Mouse (Mus musculus) left cerebral cortex, adult 18-20 months (tissue): ENCODE measurements at regions not wholly inside any gene's neighbourhood (a gene's known extent, or its start where the extent isn't known, plus 50 kb on each side); places are given as distances from the start of the nearest gene placed in this dataset.
"Not testable (repeated sequence)": the region's sequence is repeated elsewhere in the genome, so short reads cannot be mapped to it uniquely, and the experiment has no call there.

ENCODE experiments used
- DNase-seq, 2 experiments: peaks; one replicate each; pipeline ENCODE4 v3.0.0; 2021 to 2022; ENCODE audit warnings: low spot score in 2 of 2, mixed read lengths in 1 of 2

DNA sequence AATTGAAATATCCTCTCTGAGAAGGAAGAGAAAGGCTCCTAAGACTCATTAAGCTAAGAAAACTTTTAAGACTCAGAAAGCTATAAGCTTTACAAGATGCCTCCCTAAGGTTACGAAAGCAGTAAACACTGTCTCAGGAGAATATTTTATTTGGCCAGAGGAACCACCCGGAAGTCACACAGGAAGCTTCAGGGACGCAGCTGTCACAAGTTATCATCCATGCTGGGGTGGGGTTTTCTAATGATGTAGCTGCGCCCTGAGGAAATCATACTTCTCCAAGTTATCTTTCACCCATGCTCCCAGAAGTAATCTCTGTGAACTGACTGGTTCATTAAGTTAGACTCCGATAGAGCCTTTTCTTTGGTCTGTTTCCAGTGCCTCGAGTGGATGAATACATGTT lies 102.0 kb upstream of the Fam78b start:
- DNase-seq: no peak

DNA sequence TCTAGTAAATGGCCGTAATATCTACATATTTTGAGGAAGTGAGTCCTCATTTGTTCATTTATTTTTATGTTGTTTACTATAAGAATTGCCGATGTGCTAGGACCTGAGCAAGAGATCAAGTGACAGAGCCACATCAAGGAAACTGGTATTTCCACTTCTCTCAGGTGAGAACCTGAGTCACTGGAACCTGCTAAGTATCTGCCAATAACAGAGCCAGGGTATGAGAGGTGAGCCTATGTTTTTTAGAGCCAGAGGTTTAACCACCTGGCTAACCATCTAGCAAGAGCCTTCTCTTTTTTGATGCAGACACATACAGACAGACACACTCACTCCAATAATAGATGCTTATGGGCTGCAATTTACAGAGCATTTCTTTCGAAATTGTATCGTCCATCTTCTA lies 101.2 kb upstream of the Fam78b start:
- DNase-seq: no peak

DNA sequence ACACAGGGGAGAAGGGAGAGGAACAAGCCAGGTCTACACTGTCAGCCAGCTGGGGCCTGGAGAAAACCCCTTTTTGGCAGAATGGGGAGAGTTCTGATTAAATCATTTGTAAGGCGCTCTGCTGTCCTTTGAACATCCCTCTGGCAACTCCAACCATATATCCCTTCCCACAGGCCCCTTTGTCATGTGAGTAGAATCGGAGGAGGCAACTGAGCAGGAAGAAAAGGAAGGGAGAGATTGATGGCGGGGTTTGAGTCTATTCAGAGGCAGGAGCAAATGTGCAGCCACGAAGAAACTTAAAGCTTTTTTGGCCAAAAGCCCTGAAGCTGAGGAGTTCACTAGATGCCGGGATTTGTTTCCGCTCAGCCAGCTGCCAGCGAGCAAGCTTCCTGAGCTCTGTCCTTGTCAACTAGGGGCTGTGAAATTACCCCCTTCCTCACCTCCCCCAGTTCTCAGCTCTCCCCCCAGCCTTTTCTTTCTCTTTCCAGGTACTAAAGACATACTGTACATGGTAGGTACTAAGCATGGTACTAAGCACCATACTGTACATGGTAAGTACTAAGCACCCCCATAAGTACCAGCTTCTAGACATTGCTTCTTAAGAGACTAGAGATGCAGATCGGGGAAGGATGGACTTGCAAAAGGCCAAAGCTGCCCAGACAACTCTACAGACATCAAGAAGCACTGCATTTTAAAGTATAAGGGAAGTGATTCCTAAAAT lies 100.6 kb upstream of the Fam78b start:
- DNase-seq: no peak

DNA sequence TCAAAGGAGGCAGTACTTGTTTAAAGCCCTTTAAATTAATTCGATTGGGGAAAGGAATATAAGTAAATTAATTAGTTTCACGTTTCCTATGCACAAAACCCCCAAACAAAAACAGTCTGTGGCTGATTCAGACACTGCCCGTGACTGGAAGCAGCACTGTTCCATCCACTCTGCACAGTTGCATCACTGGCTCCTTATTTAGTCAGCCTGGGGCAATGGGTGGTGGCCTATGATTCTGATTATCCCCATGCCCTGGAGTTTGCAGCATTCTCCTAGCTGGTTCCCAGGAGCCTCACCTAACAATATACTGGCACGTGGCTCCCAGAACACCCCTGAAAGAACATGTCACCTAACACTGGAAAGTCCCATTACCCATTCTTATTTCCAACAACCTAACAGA lies 99.6 kb upstream of the Fam78b start:
- DNase-seq: no peak

DNA sequence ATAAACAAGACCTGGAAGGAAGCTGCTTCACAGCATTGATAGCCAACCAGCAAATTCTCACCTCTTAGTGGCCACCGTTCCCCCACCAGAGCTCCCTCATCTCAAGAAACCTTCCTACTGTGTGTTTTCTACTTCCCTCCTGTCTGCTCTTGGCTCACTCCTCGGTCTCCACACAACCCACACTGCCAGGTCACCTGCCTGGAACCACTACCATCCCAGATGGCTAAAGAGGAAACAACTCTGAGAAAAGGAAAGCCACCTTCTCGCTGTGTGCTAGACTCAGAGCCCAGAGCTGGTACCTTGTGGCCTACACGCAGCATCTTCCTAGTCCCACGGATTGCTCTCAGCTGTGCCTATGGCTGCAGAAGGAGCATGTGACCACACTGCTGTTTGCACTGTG lies 97.8 kb upstream of the Fam78b start:
- no peak for DNase-seq

DNA sequence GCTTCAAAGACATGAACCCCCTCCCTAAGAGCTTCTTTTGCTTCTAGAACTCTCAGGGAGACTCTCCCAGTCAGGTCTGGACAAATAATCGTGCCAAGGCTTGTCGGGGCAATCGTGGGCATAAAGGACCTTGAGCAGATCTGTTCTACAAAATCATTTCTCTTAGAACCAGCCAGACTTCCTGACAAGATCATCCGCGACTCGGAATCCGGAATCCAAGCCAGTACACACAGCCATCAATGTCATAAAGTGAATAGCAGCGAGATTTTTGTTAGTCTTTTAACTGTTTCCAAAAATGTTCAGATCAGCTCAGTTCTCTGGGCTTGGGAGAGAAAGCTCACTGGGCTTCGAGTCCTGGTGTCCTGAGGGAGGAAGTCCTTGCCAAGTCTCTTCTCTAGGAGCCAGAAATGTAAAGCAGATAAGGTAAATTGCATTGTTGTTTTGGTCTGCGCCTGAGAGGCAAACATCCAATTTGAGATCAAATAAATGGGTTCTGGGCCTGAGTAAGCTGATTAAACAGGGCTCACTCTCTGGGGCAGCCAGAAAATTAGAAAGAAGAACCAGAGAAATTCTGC lies 92.9 kb upstream of the Fam78b start:
- DNase-seq: no peak

DNA sequence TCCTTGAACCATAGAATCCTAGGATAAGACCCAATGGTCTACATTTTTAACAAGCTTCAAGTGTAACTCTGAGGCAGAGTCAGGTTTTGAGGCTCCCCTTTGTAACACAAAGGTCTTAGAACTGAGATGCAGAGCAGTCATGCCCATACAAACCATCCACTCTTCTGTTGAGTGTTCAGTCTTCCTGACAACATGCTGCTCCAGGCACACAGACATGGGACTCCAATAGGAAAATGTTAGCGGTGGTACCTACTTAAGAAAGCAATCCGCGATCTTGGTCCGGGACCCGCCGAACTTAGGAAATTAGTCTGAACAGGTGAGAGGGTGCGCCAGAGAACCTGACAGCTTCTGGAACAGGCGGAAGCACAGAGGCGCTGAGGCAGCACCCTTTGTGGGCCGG lies 89.0 kb upstream of the Fam78b start:
- DNase-seq: not testable (repeated sequence)

DNA sequence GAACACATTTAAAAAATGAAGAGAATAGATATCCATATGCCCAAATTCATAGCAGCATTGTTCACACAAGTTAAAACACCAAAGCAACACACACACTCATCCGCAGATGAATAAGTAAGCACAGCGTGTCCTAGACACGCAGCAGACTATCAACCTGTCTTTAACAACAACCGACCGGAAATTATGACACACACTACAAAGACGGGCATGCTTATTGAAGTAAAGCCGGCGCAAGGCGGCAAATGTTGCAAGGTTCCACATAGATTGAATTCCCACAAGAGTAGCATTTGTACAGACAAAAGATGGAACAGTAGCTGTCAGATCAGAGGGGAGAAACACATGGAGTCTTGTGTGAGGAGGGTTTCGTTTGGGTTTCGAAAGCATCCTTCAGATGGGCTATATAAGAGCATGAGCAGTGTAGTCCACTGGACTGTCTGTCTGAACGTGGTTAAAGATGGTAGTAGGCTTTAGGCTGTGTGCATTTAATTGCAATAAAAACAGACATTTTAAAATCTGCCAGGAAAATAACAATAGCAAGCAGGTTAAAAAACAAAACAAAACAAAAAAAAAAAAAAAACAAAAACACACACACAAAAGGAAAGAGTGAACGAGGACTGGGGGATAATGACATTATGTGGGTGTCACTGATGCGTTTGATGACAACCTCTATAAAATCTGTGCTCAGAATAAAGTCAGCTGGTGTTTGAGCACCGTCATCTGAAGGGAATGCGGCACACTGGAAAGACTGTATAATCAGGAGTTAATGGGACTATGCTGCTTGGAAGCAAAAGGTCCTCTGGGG lies 78.1 kb upstream of the Fam78b start:
- no peak for DNase-seq

DNA sequence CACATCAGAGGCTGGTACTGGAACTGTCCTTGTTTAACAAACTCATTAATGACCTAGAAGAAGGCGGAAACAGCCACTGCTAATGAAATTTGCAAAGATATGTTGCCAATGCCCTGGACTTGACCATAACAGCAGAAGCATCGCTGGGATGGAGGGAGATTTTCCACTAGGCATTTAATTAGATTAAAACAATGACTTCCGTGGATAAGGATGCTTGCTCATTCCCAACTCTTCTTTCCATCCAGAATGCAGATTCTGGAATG lies 77.6 kb upstream of the Fam78b start:
- no peak for DNase-seq

DNA sequence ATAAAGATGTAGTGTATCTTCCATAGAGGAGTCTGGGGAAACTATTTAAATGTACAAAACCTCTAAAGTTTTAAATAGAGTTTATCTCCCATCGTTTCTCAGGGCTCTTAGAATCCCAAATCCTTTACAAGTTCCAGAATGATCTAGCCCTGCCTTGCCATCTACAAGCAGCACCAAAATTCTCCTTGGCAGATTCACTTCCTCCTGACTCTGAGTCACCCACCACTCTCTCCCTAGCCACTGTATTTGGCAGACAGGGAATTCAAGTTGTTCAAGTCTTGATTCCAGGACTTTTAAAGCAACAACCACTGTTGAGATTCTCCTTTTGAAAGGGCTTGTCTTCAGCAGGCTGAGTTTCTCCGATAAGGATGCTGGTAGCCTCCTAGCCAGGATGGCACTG lies 77.1 kb upstream of the Fam78b start:
- no peak for DNase-seq

DNA sequence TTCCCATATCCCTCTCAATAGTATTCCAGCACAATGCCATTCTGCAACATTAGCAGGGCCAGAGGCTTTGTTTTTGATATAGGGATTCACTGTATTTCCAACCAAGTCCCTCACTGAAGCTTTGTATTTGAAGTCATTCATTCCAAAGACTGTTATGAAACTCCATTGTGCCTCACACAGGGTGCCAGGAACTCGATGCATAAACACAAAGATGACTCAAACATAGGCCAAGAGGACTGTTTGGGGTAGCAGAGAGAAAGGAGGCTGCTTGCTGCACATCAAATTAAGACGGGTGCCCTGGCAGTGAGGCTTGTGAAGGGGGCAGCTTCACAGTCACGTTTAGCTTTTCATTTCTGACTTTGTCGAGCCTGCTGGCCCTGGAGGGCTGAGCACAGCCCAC lies 75.1 kb upstream of the Fam78b start:
- DNase-seq: no peak

DNA sequence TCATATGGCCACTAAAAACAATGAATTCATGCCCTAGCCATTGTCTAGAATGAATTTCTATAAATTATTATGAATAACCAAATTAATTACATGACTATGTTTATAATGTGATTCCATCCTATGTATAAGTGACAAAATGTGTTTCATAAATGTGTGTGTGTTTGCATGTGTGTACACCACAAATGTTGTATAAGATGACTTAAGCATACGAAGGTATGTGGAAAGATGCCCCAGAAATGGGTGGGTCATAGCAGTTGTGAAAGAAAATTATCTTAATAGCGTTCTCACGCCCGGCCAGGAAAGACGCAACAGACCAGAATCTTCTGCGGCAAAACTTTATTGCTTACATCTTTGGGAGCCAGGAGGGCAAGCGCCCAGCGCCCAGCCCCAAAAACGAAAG lies 61.5 kb upstream of the Fam78b start:
- DNase-seq: not testable (repeated sequence)

DNA sequence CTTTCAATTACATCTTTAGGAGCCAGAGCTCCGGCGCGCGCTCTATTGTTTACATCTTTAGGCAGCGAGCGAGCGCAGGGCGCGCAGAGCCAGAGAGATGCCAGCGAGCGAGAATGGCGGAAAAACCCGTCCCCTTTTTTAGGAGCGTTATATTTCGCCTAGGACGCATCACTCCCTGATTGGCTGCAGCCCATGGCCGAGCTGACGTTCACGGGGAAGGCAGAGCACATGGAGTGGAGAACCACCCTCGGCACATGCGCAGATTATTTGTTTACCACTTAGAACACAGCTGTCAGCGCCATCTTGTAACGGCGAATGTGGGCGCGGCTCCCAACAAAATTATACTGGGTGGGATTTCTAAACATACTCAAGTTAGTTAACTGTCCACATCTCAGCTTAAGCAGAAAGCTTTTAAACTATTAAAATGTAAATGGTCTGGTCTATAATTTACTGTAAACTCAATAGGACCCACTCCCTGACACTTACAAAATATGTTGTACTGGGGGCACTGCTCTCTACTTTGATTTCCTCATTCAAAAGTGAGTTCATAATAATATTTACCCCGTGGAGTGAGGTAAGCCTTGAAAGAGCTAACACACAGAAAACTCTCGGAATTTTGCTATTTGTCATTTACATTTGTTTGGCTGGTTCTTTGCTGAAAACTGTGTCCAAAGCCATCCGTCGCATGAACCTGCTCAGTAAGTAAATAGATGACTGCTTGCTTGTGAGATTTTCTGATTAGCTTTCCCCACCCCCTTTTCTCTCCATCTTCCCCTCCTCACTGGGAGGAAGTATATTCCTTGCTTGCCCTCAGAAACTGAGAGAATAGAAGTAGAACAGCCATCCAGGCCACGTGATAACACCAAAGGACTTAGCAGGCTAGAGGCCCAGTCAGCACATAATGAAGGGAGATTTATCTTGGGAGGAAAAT lies 60.8 kb upstream of the Fam78b start:
- not testable (repeated sequence) for DNase-seq

DNA sequence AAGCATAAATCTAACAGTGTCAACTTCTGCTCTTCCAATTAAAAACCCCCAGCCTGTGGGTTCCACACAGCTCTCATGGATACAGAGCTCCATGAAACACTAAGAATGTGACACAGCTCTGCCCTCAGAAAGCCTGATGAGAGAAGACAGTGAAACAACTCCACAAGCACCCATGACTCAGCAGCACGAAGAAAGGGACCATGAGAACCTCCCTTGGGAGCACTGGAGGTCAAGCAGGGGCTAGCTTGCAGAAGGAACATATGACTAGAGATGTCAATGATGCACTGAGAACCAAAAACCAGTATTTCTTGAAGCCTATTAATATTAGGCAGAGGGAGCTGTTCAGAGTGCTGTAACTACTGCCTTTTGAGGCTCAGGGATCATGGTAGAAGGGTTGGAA lies 59.0 kb upstream of the Fam78b start:
- DNase-seq: no peak

DNA sequence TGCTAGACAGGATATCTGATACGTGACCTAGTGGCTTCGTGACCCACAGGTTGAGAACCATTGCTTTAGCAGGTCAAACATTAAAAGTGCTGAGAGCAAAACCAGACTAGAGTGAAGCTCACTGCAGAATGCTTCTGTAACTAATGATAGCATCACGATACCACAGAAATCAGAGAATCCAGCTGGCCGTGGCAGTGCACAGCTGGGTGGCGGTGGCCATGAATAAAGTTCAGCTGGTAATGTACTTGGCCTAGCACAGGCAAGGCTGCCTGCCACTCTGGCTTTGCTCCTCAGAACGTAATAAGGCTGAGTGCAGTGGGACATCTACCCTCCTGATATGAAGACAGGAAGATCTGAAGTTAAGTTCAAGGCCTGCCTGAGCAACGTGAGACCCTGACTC lies 56.7 kb upstream of the Fam78b start:
- DNase-seq: no peak

DNA sequence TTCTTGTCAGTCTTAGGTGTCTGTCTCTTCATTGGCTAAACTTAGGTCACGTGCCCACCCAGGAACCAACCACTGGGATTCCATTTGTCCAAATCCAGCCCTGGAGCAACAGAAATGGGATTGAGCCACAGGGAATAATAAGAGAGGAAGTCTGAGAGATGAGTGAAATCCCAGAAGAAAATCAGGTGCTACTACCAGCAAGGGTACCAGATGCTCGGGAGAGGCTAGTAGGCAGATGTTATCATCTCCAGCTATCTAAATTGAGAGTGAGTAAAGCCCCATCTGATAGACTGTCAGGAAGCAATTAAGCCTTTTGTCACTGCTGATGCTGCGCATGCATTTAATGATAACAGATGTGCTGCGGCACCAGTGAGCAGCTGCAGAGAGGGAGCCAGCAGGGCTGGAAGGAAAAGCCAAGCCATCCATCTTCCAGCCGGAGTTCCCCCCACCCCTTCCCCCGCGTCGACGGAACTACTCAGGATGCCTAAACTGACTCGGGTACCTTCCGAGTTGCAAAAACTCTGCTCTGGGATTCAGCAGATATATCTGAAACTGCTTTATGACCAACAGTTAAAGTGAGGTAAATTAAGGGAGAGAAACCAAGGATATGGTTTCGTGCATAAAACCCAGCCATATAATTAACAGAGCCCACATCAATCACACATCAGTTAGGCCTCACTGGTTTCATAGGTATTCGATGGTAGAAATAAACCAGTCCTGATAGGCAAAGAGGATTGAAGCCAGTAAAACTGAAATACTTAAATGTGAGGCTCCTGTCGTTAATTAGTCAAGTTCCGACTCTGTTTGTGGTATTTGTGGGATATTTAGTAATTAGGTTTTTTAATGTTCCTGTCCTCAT lies 53.1 kb upstream of the Fam78b start:
- no peak for DNase-seq
